Mouse (Mus musculus) MEL (cell line): ENCODE measurements at regions not wholly inside any gene's neighbourhood (a gene's known extent, or its start where the extent isn't known, plus 50 kb on each side); places are given as distances from the start of the nearest gene placed in this dataset.

Source experiments
- CHD2 ChIP-seq: IDR thresholded peaks from 2 replicates; pipeline ENCODE4 v1.6.1; 2011; ENCODE audit warnings: low read length, improper control_type of control experiment
- CTCF ChIP-seq, 3 experiments: IDR thresholded peaks in 2 of 3; conservative IDR thresholded peaks in 1 of 3; 2 replicates each; pipeline ENCODE4 v1.5.1; 2011 to 2012; ENCODE audit warnings: low read length in 3 of 3, low read depth in 2 of 3, mild to moderate bottlenecking in 2 of 3, improper control_type of control experiment in 1 of 3, inconsistent platforms in 1 of 3, mixed read lengths in 1 of 3, moderate library complexity in 1 of 3; ENCODE audit not compliant: control insufficient read depth in 1 of 3, insufficient read depth in 1 of 3, poor library complexity in 1 of 3, severe bottlenecking in 1 of 3
- EP300 ChIP-seq, 2 experiments: IDR thresholded peaks; 2 replicates each; pipeline ENCODE4 v1.6.1; 2011; ENCODE audit warnings: improper control_type of control experiment in 2 of 2, low read length in 2 of 2, low read depth in 1 of 2, mild to moderate bottlenecking in 1 of 2
- GATA1 ChIP-seq: IDR thresholded peaks from 2 replicates; pipeline ENCODE4 v1.6.1; 2011; ENCODE audit warnings: low read depth, low read length, improper control_type of control experiment
- JUND ChIP-seq: IDR thresholded peaks from 2 replicates; pipeline ENCODE4 v1.6.1; 2011; ENCODE audit warnings: low read depth, mild to moderate bottlenecking, improper control_type of control experiment, low read length
- MAX ChIP-seq: IDR thresholded peaks from 2 replicates; pipeline ENCODE4 v1.6.1; 2011; ENCODE audit warnings: low read length, improper control_type of control experiment
- POLR2A ChIP-seq, 2 experiments: IDR thresholded peaks; 2 replicates each; pipeline ENCODE4 v1.6.1; 2011 to 2012; ENCODE audit warnings: low read length in 2 of 2, mild to moderate bottlenecking in 2 of 2, control low read depth in 1 of 2, improper control_type of control experiment in 1 of 2, low read depth in 1 of 2, moderate library complexity in 1 of 2; ENCODE audit not compliant: control insufficient read depth in 1 of 2, insufficient read depth in 1 of 2, poor library complexity in 1 of 2
- RAD21 ChIP-seq: IDR thresholded peaks from 2 replicates; pipeline ENCODE4 v1.6.1; 2011; ENCODE audit warnings: mild to moderate bottlenecking, low read depth, low read length, improper control_type of control experiment
- SIN3A ChIP-seq: IDR thresholded peaks from 2 replicates; pipeline ENCODE4 v1.6.1; 2012; ENCODE audit warnings: low read length, improper control_type of control experiment, inconsistent platforms
- TCF12 ChIP-seq: IDR thresholded peaks from 2 replicates; pipeline ENCODE4 v1.6.1; 2014; ENCODE audit warnings: low read depth, mild to moderate bottlenecking, inconsistent platforms, low read length, improper control_type of control experiment, moderate library complexity
- USF1 ChIP-seq: IDR thresholded peaks from 2 replicates; pipeline ENCODE4 v1.6.1; 2014; ENCODE audit warnings: low read depth, mild to moderate bottlenecking, inconsistent platforms, low read length, improper control_type of control experiment, moderate library complexity
- ZC3H11A ChIP-seq: IDR thresholded peaks from 2 replicates; pipeline ENCODE4 v1.6.1; 2012; ENCODE audit warnings: low read depth, mild to moderate bottlenecking, inconsistent platforms, low read length, improper control_type of control experiment
- ZKSCAN1 ChIP-seq: IDR thresholded peaks from 2 replicates; pipeline ENCODE4 v1.6.1; 2012; ENCODE audit warnings: low read depth, mild to moderate bottlenecking, inconsistent platforms, low read length, improper control_type of control experiment, moderate library complexity
- ZNF384 ChIP-seq: IDR thresholded peaks from 2 replicates; pipeline ENCODE4 v1.6.1; 2012; ENCODE audit warnings: low read depth, mild to moderate bottlenecking, inconsistent platforms, low read length, improper control_type of control experiment

- TF ChIP-seq CTCF (IDR thresholded peaks at IDR 0.05 in 2 of 3, conservative IDR thresholded peaks at IDR 0.05 in 1 of 3; ENCODE audit: control insufficient read depth in 1 of 3, insufficient read depth in 1 of 3, low read depth in 2 of 3, low read length in 3 of 3, poor library complexity in 1 of 3, severe bottlenecking in 1 of 3), result no peak
- TF ChIP-seq POLR2A (IDR thresholded peaks at IDR 0.05; ENCODE audit: control insufficient read depth in 1 of 2, insufficient read depth in 1 of 2, low read depth in 1 of 2, low read length in 2 of 2, poor library complexity in 1 of 2), result no peak
- TF ChIP-seq EP300 (IDR thresholded peaks at IDR 0.05; ENCODE audit: low read depth in 1 of 2, low read length in 2 of 2), result no peak
- no peak for TF ChIP-seq ZC3H11A
- no peak for TF ChIP-seq ZNF384
- TF ChIP-seq RAD21, result no peak
- no peak for TF ChIP-seq CHD2
- TF ChIP-seq MAX, result no peak
- TF ChIP-seq TCF12, result no peak
- TF ChIP-seq SIN3A, result no peak
- no peak for TF ChIP-seq ZKSCAN1
- TF ChIP-seq GATA1, result no peak
- TF ChIP-seq JUND, result no peak
- TF ChIP-seq USF1, result no peak
These were observed 54.2 kb upstream of the Plcz1 start for GRCm38 (mm10) chr6:140095416-140095815.
